Mouse (Mus musculus): ENCODE measurements around the gene Runx1. TPM values are rescaled to one million over a fixed set of nuclear protein-coding genes. Genes with fewer than 3 reads are reported as not detected.

Runx1 gene
- 100 to 1,000 TPM; 176 to 196 TPM for total RNA-seq (2023)

DNA sequence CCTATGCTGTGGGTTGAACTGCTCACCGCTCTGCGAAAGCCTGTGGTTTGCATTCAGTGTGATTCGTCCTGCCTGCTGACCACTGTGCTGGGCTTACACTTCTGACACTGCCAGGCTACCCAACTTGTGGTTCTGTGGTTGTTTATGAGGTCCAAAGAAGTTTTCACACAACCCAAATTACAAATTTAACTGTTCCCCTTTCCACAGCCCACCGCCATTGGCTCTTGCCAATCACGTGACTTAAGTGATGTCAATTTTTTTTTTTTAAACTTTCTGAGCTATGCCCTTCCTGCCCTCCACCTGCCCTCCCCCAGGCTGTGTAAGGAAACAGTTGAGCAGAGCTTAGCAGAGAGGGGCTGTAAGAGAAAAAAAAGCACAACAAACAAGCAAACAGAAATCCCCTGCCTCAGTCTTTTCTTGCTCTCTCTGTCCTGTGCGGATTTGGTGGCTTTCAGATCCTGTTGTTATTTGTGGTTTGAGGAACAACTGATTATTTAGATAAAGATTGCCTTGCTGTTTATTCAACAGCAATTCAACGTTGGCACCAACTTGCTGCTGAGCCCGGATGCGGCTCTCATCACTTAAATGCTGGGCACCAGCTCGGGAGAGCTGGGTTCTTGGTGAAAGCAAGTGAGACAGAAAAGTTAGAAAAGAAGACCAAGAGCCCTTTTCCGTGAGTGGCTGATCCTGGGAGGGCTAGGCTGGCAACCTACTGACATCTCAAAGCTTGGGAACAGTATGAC, at the start of gene Runx1:
Runx1 (minus strand) TSS at position 242 of the 743 bp plus-strand sequence.

